Mouse (Mus musculus) neural tube, embryonic 15.5 days (tissue): ENCODE results near the gene Mypop. TPM values are rescaled to one million over a fixed set of nuclear protein-coding genes. Genes with fewer than 3 reads are reported as not detected.

Experiments
- ATAC-seq: fragments of 200-750 bp; cut with Nextera tagmentation; 2 replicates; pipeline ENCODE4 v1.8.0; 2017; ENCODE audit warnings: mild to moderate bottlenecking, moderate TSS enrichment, moderate library complexity; ENCODE audit not compliant: low FRiP score
- H3K27ac ChIP-seq: fragments of 300-500 bp; sonication (generic); replicated peaks from 2 replicates; pipeline ENCODE4 v1.5.1; 2015; ENCODE audit warnings: mild to moderate bottlenecking, inconsistent platforms
- H3K27me3 ChIP-seq: fragments of 300-500 bp; sonication (generic); replicated peaks from 2 replicates; pipeline ENCODE4 v1.6.1; 2015; ENCODE audit warnings: inconsistent platforms
- H3K36me3 ChIP-seq: fragments of 300-500 bp; sonication (generic); 2 replicates; pipeline ENCODE4 v1.6.1; 2015; ENCODE audit warnings: inconsistent platforms
- H3K4me1 ChIP-seq: fragments of 300-500 bp; sonication (generic); 2 replicates; pipeline ENCODE4 v1.6.1; 2015; ENCODE audit warnings: inconsistent platforms
- H3K4me2 ChIP-seq: fragments of 300-500 bp; sonication (generic); 2 replicates; pipeline ENCODE4 v1.6.1; 2015; ENCODE audit warnings: inconsistent platforms, mild to moderate bottlenecking, moderate library complexity
- H3K4me3 ChIP-seq: fragments of 300-500 bp; sonication (generic); replicated peaks from 2 replicates; pipeline ENCODE4 v1.5.1; 2015; ENCODE audit warnings: mild to moderate bottlenecking, inconsistent platforms
- H3K9ac ChIP-seq: fragments of 300-500 bp; sonication (generic); replicated peaks from 2 replicates; pipeline ENCODE4 v1.6.1; 2015; ENCODE audit warnings: mild to moderate bottlenecking, inconsistent platforms
- H3K9me3 ChIP-seq: fragments of 300-500 bp; sonication (generic); replicated peaks from 2 replicates; pipeline ENCODE4 v1.6.1; 2016; ENCODE audit warnings: inconsistent platforms
- WGBS: fragments of 180-500 bp; shearing (Covaris S2); methylation state at CpG from one replicate; pipeline ENCODE4 v1.1.7; 2015; ENCODE audit warnings: mixed read lengths; 5-methylcytosine and 5-hydroxymethylcytosine counted together
- polyA plus RNA-seq: library from polyadenylated mRNA; unstranded; fragments of >200 nt; fragmentation: Nextera tagmentation; extraction: Ambion mirVana; gene quantifications from 2 replicates; pipeline ENCODE4 v1.2.1, GENCODE M21; 2015

The Mypop gene
- polyA plus RNA-seq = 7.6 and 8.0 TPM in 2 replicates

DNA sequence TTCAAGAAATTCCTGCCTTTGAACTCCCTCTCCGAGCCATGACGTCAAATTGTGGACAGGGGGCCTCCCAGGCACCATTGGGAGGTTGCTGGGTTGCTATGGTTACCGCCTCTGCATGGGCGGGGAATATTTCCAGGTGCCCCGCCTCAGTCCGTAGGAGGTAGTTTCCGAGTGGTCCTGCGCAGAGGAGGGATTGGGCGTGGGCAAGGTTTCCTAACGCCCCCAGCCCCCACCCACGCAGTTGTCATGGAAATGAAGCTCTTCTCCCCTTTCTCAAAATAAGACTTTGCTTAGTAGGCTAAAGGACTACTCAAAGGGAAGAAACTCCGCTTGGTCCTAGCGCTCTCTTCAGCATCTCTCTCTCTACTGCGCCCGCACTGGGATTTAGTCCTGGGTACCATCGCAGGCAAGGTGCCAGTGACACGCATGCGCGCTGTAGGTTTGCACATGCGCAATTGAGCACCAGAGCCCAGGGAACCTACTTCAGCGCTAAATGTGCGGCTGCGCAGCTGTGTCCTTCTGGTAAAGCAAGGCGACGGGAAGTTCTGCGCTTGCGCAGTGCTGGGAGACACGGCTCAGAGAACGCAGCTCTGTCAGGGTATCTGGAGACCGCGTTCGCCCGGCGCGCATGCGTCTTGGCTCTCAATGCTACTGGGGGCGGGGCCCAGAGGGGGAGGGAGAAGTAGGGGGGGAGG is at the start of gene Mypop:
Gene Mypop (plus strand): TSS at position 645 of the 695 bp plus-strand sequence.
- 0% methylated on average over 36 of the region's 37 CpGs for WGBS
- peaks cover 6% of the 10 kb centered on the region; the same call in 1 of the 2 replicates for H3K27me3 ChIP-seq
- peak; percentile 93 for ATAC-seq

DNA sequence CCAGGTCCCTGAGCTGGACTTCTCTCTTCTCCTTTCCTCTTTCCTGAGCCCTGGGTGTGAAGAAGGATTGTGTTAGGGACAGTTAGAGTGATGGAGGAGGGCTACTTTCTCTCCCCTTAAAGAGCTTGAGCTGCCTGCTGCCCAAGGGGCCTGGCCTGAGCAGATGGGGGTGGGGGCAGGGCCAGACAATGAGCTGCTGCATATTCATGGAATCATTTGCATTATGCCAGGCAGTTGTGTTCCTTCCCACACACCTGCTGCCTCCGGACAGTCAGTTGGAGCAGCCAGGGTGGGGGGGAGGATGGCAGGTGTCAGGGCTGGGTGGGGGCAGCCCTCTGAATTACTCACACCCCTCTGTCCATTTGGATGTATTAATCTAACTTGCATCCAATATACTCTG is 48.7 kb upstream of the Mypop start:
- 0 out of 2 replicates have a peak, but pooled peaks have one; percentile 30 for ATAC-seq
- H3K4me3 ChIP-seq = no peak overlapping the region

More for the DNA sequence above, at the start of gene Mypop:
- H3K27ac ChIP-seq = peak within 1 kb of the TSS; percentile 97
- no peaks in the 10 kb centered on the region for H3K9me3 ChIP-seq
- H3K36me3 ChIP-seq = peaks cover 2% of the 10 kb centered on the region; the same call in 1 of the 2 replicates
- peak within 1 kb of the TSS; percentile 70 for H3K9ac ChIP-seq
- peaks cover 49% of the 10 kb centered on the region for H3K4me1 ChIP-seq
- H3K4me3 ChIP-seq = peak within 1 kb of the TSS; percentile 60
- H3K4me2 ChIP-seq = peak within 1 kb of the TSS; percentile 84

DNA sequence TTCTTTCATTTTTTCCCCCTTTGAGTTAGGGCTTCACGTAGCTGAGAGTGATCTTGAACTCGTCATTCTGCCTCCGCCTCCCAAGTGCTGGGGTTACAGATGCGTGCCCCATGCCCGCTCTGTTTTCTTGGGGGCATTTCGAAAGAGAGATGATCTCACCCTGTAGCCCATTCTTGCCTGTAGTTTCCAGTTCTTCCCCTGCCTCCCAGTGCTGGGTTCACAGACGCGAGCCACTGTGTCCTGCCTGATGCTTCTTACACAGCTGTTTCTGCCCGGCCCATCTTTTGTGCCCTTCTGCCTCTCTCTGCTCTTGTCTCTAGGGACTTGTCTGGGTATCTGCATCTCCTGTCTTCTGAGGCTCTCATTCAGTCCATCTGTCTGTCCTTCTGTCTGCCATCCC is 48.2 kb upstream of the Mypop start:
- Histone ChIP-seq H3K27me3 (no peaks in the 10 kb centered on the region), H3K4me1 (peaks cover 40% of the 10 kb centered on the region), H3K9me3 (no peaks in the 10 kb centered on the region), H3K4me3 (no peak overlapping the region), H3K36me3 (peaks cover 26% of the 10 kb centered on the region), H3K27ac (no peak overlapping the region; the same call in 1 of the 2 replicates), H3K4me2 (no peak overlapping the region), H3K9ac (no peak overlapping the region)
- peak; percentile 13; the same call in 1 of the 2 replicates for ATAC-seq
- whole genome bisulfite sequencing = 28% methylated on average over 9 of the region's 9 CpGs

More for the DNA sequence above, 48.7 kb upstream of the Mypop start:
- Histone ChIP-seq H3K4me1 (peaks cover 40% of the 10 kb centered on the region), H3K9ac (no peak overlapping the region), H3K9me3 (no peaks in the 10 kb centered on the region), H3K4me2 (no peak overlapping the region; the same call in 1 of the 2 replicates), H3K27me3 (no peaks in the 10 kb centered on the region), H3K27ac (no peak overlapping the region; the same call in 1 of the 2 replicates), H3K36me3 (peaks cover 21% of the 10 kb centered on the region)
- WGBS = 0% methylated on average over 1 of the region's 1 CpGs

DNA sequence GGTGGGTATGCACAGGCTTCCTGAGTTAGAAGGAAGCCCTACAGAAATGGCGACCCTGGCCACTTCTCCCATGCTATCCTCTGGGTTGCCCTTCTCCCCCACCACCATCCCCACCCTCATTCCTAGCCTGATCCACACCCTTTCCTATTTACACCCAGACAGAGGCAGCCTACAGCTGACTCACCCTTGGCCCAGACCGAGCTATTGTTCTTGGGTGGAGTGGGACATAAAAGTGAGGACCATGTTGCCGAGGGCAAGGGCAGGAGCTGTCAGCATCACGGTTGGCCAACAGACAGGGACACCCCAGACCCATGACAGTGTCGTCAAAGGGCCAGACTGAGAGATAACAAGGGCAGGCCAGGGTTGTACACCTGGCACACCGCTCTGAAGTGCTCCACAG is 42.9 kb upstream of the Mypop start:
- Histone ChIP-seq H3K9me3 (no peaks in the 10 kb centered on the region), H3K4me2 (no peak overlapping the region), H3K27ac (peak overlapping the region; percentile 77), H3K27me3 (no peaks in the 10 kb centered on the region), H3K9ac (no peak overlapping the region), H3K36me3 (peaks cover 40% of the 10 kb centered on the region), H3K4me3 (no peak overlapping the region), H3K4me1 (peaks cover 39% of the 10 kb centered on the region)
- WGBS = 20% methylated on average over 6 of the region's 6 CpGs
- no peak for ATAC-seq

DNA sequence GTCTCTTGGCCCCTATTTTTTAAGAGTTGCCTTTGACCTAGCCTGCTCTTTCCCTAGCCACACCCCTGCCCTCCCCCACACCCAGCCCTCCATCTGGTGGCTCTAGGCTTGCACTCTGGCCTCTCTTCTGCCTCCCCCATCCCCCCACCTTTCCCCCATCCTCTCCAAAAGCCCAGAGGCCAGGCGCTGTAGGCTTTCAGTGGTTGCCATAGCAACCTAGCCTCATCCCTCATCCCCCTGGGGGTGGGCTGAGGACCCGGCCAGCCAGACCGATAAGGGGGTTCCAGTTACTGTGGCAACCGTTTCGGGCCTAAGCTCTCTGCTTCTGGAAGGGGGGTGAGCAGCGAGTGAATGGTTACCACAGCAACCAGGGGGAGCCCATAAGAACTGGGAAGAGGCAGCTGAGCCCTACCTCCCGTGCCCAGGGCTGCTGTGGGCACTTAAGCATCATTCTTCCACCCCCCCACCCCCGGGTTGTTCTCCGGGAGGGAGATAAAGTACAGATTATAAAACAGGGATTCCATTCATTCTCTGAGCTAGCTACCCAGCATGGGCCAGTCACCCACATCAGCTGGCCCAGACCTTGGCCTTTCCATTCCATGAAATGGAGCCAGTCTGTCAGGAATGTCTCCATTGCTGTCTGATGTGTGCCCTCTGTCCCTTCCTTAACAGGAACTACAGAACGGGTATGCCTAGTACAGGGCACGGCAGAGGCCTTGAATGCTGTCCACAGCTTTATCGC is 41.1 kb upstream of the Mypop start:
- no peaks in the 10 kb centered on the region for H3K27me3 ChIP-seq
- peak; percentile 78 for ATAC-seq
- peak overlapping the region; percentile 77 for H3K27ac ChIP-seq
- H3K9me3 ChIP-seq = no peaks in the 10 kb centered on the region
- H3K9ac ChIP-seq = no peak overlapping the region
- H3K4me1 ChIP-seq = peaks cover 39% of the 10 kb centered on the region
- no peak overlapping the region for H3K4me3 ChIP-seq
- H3K4me2 ChIP-seq = peak overlapping the region; percentile 32
- 13% methylated on average over 12 of the region's 12 CpGs for WGBS
- peaks cover 47% of the 10 kb centered on the region for H3K36me3 ChIP-seq

DNA sequence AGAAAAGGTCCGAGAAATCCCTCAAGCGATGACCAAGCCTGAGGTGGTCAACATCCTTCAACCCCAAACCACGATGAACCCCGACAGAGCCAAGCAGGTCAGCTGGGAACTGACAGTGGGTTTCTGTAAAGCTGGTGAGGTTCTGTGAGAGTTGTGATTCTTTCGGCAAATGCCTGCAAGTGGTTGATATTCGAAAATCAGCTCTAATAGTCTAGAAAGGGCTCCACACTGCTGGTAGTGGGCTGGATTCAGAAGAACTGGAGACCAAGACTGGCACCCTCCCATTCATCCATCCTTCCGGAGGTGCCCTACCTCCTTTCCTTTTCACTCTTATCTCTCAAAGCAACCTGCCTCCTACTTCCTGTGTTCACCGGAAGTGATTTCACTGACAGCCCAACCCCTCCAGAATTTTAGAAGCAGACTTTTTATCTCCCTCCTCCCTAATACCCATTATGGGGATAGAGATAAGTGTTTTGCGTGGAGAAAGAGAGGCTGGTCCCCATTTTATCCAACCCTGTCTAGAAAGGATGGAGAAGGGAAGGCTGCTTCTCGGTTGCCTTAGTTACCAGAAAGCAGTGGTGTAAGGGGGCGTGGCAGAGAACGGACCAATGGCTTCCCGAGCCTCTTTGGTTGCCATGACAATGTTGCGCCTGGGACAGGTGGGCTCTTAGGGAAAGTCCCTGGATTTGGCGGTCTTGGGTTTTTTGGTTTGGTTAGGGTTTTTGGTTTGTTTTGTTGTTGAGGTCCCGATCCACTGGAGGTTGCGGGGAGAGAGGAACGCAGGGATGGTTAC is 40.3 kb upstream of the Mypop start:
- Histone ChIP-seq H3K4me2 (peak overlapping the region; percentile 32), H3K27me3 (no peaks in the 10 kb centered on the region), H3K4me3 (no peak overlapping the region), H3K27ac (peak overlapping the region; percentile 77), H3K9ac (0 out of 2 replicates have a peak overlapping the region, but pooled peaks have one; percentile 0), H3K9me3 (no peaks in the 10 kb centered on the region), H3K4me1 (peaks cover 39% of the 10 kb centered on the region), H3K36me3 (peaks cover 46% of the 10 kb centered on the region)
- ATAC-seq = peak; percentile 50
- WGBS = 18% methylated on average over 18 of the region's 18 CpGs

DNA sequence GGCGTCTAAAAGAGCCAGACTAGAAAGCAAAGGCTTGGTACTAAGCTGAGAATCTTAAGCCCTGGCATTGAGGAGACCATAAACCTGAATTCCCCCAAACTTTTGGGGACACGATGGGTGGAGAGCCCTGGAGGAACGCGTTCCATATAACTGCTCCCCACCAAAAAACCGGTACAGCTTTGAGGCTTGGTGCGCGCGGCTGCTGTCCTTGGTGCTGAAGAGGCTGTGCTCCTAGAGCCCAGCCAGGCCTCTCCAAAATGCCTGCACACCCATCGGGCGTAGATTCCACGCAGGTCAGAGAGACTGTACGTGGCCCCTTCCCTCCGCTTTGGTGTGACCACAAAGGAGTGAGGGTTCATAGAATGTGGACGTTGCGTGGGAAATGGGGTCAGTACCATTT is 39.6 kb upstream of the Mypop start:
- 0 out of 2 replicates have a peak overlapping the region, but pooled peaks have one; percentile 0 for H3K9ac ChIP-seq
- 22% methylated on average over 15 of the region's 15 CpGs for WGBS
- peak overlapping the region; percentile 77; the same call in 1 of the 2 replicates for H3K27ac ChIP-seq
- H3K4me2 ChIP-seq = peak overlapping the region; percentile 32; the same call in 1 of the 2 replicates
- no peaks in the 10 kb centered on the region for H3K9me3 ChIP-seq
- peaks cover 39% of the 10 kb centered on the region for H3K4me1 ChIP-seq
- no peak overlapping the region for H3K4me3 ChIP-seq
- no peak for ATAC-seq
- peaks cover 48% of the 10 kb centered on the region for H3K36me3 ChIP-seq
- no peaks in the 10 kb centered on the region for H3K27me3 ChIP-seq

DNA sequence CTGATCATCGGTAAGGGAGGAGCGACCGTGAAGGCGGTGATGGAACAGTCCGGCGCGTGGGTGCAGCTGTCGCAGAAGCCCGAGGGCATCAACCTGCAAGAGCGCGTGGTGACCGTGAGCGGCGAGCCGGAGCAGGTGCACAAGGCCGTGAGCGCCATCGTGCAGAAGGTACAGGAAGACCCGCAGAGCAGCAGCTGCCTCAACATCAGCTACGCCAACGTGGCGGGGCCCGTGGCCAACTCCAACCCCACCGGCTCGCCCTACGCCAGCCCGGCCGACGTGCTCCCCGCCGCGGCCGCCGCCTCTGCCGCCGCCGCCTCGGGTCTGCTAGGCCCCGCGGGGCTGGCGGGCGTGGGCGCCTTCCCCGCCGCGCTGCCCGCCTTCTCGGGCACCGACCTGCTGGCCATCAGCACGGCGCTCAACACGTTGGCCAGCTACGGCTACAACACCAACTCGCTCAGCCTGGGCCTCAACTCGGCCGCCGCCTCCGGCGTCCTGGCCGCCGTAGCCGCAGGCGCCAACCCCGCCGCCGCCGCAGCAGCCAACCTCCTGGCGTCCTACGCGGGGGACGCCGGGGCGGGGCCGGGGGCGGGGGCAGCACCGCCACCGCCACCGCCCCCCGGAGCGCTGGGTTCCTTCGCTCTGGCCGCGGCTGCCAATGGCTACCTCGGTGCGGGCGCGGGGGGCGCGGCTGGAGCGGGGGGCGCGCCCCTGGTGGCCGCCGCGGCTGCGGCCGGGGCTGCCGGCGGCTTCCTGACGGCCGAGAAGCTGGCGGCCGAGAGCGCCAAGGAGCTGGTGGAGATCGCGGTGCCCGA is 33.3 kb upstream of the Mypop start:
- H3K27me3 ChIP-seq = no peaks in the 10 kb centered on the region
- no peaks in the 10 kb centered on the region for H3K9me3 ChIP-seq
- ATAC-seq = peak; percentile 48
- H3K9ac ChIP-seq = peak overlapping the region; percentile 38
- H3K4me2 ChIP-seq = peak overlapping the region; percentile 62
- H3K4me1 ChIP-seq = peaks cover 44% of the 10 kb centered on the region
- WGBS = 3% methylated on average over 77 of the region's 107 CpGs
- H3K4me3 ChIP-seq = peak overlapping the region; percentile 34
- H3K27ac ChIP-seq = peak overlapping the region; percentile 71
- H3K36me3 ChIP-seq = peaks cover 25% of the 10 kb centered on the region

DNA sequence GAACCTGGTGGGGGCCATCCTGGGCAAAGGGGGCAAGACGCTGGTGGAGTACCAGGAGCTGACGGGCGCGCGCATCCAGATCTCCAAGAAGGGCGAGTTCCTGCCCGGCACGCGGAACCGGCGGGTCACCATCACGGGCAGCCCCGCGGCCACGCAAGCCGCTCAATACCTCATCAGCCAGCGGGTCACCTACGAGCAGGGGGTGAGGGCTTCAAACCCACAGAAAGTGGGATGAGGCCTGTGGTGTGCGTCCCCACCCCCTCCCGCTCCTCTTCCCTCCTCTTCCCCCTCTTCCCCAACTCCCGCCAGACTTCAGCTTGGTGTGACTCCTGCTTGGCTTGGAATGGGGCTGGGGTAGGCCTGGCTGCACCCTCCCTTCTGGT is 32.7 kb upstream of the Mypop start:
- Histone ChIP-seq H3K27me3 (no peaks in the 10 kb centered on the region), H3K4me2 (peak overlapping the region; percentile 62), H3K27ac (no peak overlapping the region), H3K36me3 (peaks cover 21% of the 10 kb centered on the region), H3K9me3 (no peaks in the 10 kb centered on the region), H3K9ac (peak overlapping the region; percentile 38; the same call in 1 of the 2 replicates), H3K4me1 (peaks cover 50% of the 10 kb centered on the region), H3K4me3 (peak overlapping the region; percentile 34)
- WGBS = 13% methylated on average over 18 of the region's 21 CpGs
- peak; percentile 12; the same call in 1 of the 2 replicates for ATAC-seq

DNA sequence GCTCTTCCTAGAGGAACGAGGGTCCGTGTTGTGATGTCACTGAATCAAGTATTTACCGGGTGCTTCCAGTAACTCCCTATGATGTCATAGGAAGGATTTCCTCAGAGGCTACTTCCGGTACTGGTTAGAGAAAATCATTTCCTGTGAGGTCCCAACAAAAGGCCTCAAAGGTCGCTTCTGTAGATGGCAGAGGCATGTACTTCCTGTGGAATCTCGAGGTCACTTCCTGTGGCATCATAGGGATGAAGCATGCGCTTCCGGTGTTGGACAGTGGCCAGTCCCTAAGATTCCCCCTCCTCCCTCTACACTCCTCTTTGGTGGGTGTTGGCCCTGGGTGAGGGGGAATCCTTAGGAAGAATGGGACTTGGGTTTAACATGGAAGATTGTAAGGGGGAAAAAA is 31.6 kb upstream of the Mypop start:
- ATAC-seq = no peak
- no peak overlapping the region for H3K9ac ChIP-seq
- no peak overlapping the region for H3K4me2 ChIP-seq
- 62% methylated on average over 8 of the region's 8 CpGs for WGBS
- peaks cover 56% of the 10 kb centered on the region for H3K4me1 ChIP-seq
- no peaks in the 10 kb centered on the region for H3K27me3 ChIP-seq
- peaks cover 10% of the 10 kb centered on the region; the same call in 1 of the 2 replicates for H3K36me3 ChIP-seq
- no peak overlapping the region; the same call in 1 of the 2 replicates for H3K27ac ChIP-seq
- no peak overlapping the region for H3K4me3 ChIP-seq
- H3K9me3 ChIP-seq = no peaks in the 10 kb centered on the region
